7 mouse cellular contexts compared by ENCODE assay signal in the genomic region with DNA sequence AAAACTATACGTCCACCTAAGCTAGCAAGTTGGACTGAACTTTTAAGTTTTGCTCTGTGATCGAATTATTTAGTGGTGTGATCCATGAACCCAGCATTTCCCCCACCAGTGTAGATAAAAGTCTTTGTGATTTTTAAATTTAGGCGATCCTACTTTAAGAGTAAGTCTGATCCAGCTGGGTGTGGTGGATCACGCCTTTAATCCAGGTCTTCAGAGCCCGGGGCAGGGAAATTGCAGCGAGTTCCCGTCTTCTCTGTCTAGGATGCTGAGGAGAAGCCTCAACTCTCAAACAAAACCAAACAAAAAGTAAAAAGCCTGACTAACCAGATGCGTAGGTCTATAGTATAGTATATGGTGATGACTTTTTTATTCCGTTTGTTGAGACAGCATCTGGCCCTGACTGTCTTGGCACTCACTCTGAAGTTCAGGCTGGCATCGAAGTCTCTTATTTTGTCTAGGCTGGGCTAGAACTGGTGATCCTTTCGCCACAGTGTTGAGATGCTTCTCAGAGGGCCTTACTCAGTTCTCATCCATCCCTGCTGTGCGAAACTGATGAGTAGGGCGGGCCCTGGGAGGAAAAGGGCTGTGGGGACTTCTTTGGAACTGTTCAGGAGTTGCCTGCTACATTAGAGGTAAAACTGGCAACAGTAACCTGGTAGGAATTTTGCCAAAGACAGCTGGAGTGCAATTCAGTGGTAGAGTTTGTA. TPM values are rescaled to one million over a fixed set of nuclear protein-coding genes. Genes with fewer than 3 reads are reported as not detected.
A peak's percentile ranks its signal among the peaks of the same experiment; 100 is the strongest.
DNase-seq lines count a peak whose midpoint lies in the region; ATAC-seq and TF ChIP-seq lines count a peak whose summit lies in the region.

No protein-coding gene starts in this region.

- no peak for TF ChIP-seq POLR2A in limb, embryonic 14.5 days (IDR thresholded peaks at IDR 0.05; ENCODE audit: borderline replicate concordance, extremely low read depth, insufficient read depth, insufficient read length)

- ATAC-seq in forebrain, embryonic 16.5 days = no peak
- ATAC-seq in limb, embryonic 14.5 days (ENCODE audit: low FRiP score, low read depth) = no peak
- no peak for ATAC-seq in stomach, embryonic 16.5 days (ENCODE audit: insufficient read depth, low FRiP score)

- peaks cover 2% of the 10 kb centered on the region; the same call in 1 of the 2 replicates for H3K4me1 ChIP-seq in forebrain, embryonic 16.5 days (replicated peaks; ENCODE audit: control insufficient read depth, insufficient read depth, low read length)
- no peaks in the 10 kb centered on the region for H3K4me1 ChIP-seq in limb, embryonic 14.5 days (ENCODE audit: control insufficient read depth, insufficient read depth, low read length)
- peaks cover 5% of the 10 kb centered on the region; the same call in 1 of the 2 replicates for H3K4me1 ChIP-seq in stomach, embryonic 16.5 days (ENCODE audit: control insufficient read depth, insufficient read depth, low read length)

- H3K27ac ChIP-seq in forebrain, embryonic 16.5 days (ENCODE audit: low read length) = no peak overlapping the region
- no peak overlapping the region for H3K27ac ChIP-seq in limb, embryonic 14.5 days (replicated peaks; ENCODE audit: low read depth, low read length)
- H3K27ac ChIP-seq in stomach, embryonic 16.5 days (ENCODE audit: low read length) = peak overlapping the region; percentile 83

- no peaks in the 10 kb centered on the region for H3K27me3 ChIP-seq in forebrain, embryonic 16.5 days (replicated peaks; ENCODE audit: control insufficient read depth, insufficient read depth, low read length)
- no peaks in the 10 kb centered on the region for H3K27me3 ChIP-seq in limb, embryonic 14.5 days (ENCODE audit: control insufficient read depth, insufficient read depth, low read length)
- H3K27me3 ChIP-seq in stomach, embryonic 16.5 days (ENCODE audit: control insufficient read depth, insufficient read depth, low read length) = no peaks in the 10 kb centered on the region

- H3K9ac ChIP-seq in forebrain, embryonic 16.5 days (replicated peaks; ENCODE audit: low read depth, low read length) = peak overlapping the region; percentile 63
- H3K9ac ChIP-seq in limb, embryonic 14.5 days (ENCODE audit: low read depth, low read length, severe bottlenecking) = peak overlapping the region; percentile 78
- peak overlapping the region; percentile 84 for H3K9ac ChIP-seq in stomach, embryonic 16.5 days (ENCODE audit: low read length)

- peak; percentile 18 for DNase-seq in testis, postnatal 14 days (ENCODE audit: low spot score)
- DNase-seq in testis, postnatal 10 days (ENCODE audit: low spot score) = no peak
- no peak for DNase-seq in limb, embryonic 14.5 days (ENCODE audit: low spot score)
- no peak for DNase-seq in cerebellum, adult 18-20 months
- no peak for DNase-seq in right cerebral cortex, adult 2 months (ENCODE audit: low spot score in 2 of 2)

- H3K9me3 ChIP-seq in forebrain, embryonic 16.5 days (ENCODE audit: control insufficient read depth, low read length) = no peaks in the 10 kb centered on the region
- H3K9me3 ChIP-seq in limb, embryonic 14.5 days (ENCODE audit: control insufficient read depth, low read length) = no peaks in the 10 kb centered on the region
- H3K9me3 ChIP-seq in stomach, embryonic 16.5 days (replicated peaks; ENCODE audit: control insufficient read depth, low read length) = no peaks in the 10 kb centered on the region

- H3K4me3 ChIP-seq in forebrain, embryonic 16.5 days (replicated peaks; ENCODE audit: low read length) = peak overlapping the region; percentile 54
- peak overlapping the region; percentile 60 for H3K4me3 ChIP-seq in limb, embryonic 14.5 days (replicated peaks; ENCODE audit: low read length)
- peak overlapping the region; percentile 76 for H3K4me3 ChIP-seq in stomach, embryonic 16.5 days (replicated peaks; ENCODE audit: low read length)

- 29% methylated on average over 13 of the region's 13 CpGs for WGBS in forebrain, embryonic 16.5 days
- 31% methylated on average over 13 of the region's 13 CpGs for WGBS in limb, embryonic 14.5 days
- 27% methylated on average over 13 of the region's 13 CpGs for WGBS in stomach, embryonic 16.5 days

- peak overlapping the region; percentile 85 for H3K4me2 ChIP-seq in forebrain, embryonic 16.5 days (ENCODE audit: low read length)
- peak overlapping the region; percentile 94 for H3K4me2 ChIP-seq in limb, embryonic 14.5 days (replicated peaks; ENCODE audit: low read depth, low read length, severe bottlenecking)
- peak overlapping the region; percentile 85 for H3K4me2 ChIP-seq in stomach, embryonic 16.5 days (ENCODE audit: low read depth, low read length)

- H3K36me3 ChIP-seq in forebrain, embryonic 16.5 days (ENCODE audit: control insufficient read depth, insufficient read depth) = no peaks in the 10 kb centered on the region
- H3K36me3 ChIP-seq in limb, embryonic 14.5 days (ENCODE audit: control insufficient read depth, insufficient read depth, low read length) = no peaks in the 10 kb centered on the region
- no peaks in the 10 kb centered on the region for H3K36me3 ChIP-seq in stomach, embryonic 16.5 days (ENCODE audit: control insufficient read depth, insufficient read depth, low read length)

RNA-seq across cellular contexts. Expression of gene Mboat1, which starts 0.8 kb away (rescaled TPM):
- polyA plus RNA-seq in forebrain, embryonic 16.5 days (2015; fragmentation: Nextera tagmentation; extraction: Ambion mirVana) = 2.3 and 3.5 TPM in 2 replicates
- polyA plus RNA-seq in limb, embryonic 14.5 days (2012; rRNA removed) = 5.7 TPM in 2 replicates
- polyA plus RNA-seq in limb, embryonic 14.5 days (2014; fragmentation: Nextera tagmentation; extraction: Ambion mirVana) = 11.3 and 13.3 TPM in 2 replicates
- polyA plus RNA-seq in stomach, embryonic 16.5 days (2015; fragmentation: Nextera tagmentation; extraction: Ambion mirVana) = 68.9 and 91.5 TPM in 2 replicates
